Mouse (Mus musculus) yolk sac, embryonic 10.5 days (tissue): Measurements from ENCODE around the gene Ncbp3.
A peak's percentile ranks its signal among the peaks of the same experiment; 100 is the strongest.

Experiments used
- DNase-seq: peaks from one replicate; pipeline ENCODE4 v3.0.0-alpha.2; 2017; ENCODE audit warnings: low spot score

Gene Ncbp3

DNA sequence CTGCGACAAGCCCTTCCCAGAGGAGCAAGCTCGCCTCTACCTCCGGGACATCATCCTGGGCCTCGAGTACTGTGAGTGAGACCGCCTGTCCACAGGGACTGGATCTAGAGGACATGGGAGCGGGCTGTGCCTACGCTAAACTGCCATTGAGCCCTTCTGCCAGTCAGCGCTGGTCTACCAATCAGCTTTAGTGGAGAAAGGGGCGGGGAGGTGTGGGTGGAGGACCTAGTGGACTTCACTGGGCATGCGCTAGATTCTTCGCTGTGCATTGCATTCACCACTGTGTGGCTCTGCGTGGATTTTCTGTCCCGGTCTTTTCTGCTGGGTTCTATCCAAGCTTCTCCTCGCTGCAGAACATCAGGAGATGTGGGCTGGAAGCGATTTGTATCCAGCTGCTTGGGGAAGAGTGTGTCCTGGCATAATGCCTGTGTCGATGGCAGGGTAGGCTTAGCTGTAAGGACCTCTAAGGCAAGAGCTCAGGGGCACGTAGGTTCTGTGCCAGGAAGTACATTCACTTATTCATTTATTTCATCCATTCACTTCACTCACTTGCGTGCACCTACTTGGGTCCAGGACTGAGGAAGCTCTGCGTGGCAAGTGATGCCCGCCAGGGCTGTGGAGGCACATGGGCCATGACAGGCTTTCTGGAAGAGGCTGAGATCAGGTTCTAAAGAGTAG, 16.6 kb upstream of the Ncbp3 start:
- peak; percentile 82 for DNase-seq

DNA sequence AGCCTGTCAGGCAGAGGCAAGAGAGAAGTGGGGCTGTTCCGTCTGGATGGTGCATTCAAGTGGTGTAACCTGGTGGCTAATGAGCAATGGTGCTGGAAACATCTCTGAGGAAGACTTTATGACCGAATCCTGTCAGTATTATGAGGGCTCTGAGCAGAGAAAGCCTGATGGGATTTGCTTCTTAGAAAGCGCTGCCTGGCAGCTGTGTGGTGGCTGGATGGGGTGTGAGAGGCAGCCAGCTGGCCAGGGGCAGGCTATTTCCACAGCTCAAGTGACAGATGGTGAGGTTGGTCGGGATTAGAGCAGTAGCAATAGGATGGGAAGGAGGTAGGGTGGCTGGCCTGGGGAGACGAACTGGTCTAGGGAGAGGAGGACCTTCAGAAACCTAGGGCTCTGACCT, 16.0 kb upstream of the Ncbp3 start:
- DNase-seq: no peak

DNA sequence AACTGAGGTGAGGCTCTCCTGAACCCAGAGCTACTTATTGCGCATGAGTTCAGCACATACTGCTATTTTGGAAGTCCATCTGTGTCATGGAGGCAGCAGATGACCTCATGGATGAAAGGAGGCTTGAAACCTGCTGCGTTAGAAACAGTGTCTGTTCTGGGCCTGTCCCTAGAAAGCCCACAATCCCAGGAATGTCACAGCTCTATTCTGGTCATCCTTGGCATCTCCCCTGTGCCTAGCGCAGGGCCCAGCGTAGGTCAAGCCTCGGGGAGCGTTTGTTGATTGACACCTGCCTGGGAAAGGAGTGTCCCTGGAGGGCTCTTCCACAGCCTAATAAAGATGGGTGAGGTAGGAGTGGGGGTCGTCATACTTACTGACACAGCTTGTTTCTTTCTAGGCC, 11.5 kb upstream of the Ncbp3 start:
- no peak for DNase-seq

DNA sequence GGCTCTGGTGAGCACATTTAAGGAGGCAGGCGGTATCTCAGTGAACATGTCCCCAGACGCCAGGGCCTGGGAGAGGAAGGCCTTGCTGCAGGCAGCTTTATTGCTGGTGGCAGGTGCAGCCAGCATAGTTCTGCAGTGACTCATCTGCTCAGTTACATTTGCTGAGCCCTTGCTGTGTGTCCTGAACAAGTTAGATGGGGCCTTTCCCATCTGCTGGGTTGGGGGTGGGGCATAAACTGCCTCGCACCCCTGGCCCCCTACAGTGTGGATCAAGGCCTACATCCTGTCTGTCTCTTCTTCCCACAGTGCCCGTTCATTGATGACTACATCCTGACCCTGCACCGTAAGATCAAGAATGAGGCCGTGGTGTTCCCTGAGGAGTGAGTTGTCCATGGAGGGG, 10.7 kb upstream of the Ncbp3 start:
- no peak for DNase-seq

DNA sequence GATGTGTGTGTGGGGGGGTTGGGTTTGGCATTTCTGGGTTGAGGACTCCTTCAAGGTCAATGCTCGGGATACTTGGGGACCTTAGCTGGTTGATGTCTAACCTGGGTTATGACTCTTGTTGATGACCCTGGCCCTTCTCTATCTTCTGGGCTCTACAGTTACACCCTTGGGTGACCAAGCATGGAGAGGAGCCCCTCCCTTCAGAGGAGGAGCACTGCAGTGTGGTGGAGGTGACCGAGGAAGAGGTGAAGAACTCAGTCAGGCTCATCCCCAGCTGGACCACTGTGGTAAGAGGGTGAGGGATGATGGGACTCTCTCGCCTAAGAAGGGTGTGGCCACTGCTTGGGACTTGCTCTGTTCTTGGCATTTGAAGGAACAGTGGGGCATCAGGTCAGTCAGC, 9.9 kb upstream of the Ncbp3 start:
- no peak for DNase-seq

DNA sequence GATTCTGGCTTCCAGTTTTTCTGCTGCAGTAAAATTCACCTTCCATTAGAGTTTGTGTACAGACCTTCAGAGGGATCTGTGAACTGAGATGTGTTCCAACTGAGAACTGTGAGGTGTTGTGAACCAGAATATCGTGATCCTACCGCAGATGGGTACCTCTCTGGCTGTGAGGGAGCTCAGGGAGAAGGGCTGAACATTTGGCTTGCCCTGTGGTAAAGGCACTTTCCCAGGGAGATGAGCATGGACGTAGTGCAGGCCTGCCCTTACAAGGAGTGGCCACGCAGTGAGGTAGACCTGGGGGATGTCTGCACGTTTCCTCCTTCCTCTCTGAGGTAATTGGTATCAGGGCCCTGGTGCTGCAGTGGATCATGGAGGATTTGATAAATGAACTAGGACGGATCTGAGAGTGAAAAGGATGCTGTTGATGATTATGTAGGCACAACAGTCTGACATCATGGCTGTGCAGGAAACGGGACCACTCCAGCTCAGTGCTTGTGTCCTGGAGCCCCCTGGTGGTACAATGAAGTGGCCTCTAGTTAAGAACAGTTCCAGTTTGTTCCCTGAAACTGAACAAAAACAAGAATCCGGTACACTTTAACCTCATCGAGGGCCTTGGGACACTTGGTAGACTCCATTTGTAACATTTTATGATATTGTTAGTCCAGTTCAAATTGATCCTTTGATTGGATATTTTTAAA, 8.3 kb upstream of the Ncbp3 start:
- DNase-seq: no peak

DNA sequence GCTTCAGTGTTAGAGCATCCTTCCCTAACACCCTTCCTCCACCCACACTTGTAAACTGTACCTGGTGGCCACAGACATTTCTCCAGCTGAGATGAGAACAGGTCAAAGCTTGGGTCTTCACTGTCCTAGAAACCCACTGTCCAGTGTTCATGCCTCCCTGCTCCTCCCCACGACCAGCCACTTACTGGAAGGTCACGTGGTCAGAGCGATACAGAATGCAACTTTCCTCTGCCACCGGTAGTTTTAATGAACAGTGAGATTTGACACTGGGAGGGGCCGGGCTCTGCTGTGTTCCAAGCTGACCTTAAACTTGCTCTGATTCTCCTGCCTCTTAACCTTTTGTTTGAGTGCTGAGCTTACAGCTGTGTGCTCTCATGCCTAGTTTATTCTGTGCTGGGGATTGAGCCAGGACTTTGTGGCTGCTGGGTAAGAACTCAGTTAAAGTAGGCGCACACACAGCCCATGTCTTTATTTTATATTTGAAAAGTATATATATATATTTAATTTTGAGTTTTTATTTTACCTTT, 3.3 kb upstream of the Ncbp3 start:
- no peak for DNase-seq

DNA sequence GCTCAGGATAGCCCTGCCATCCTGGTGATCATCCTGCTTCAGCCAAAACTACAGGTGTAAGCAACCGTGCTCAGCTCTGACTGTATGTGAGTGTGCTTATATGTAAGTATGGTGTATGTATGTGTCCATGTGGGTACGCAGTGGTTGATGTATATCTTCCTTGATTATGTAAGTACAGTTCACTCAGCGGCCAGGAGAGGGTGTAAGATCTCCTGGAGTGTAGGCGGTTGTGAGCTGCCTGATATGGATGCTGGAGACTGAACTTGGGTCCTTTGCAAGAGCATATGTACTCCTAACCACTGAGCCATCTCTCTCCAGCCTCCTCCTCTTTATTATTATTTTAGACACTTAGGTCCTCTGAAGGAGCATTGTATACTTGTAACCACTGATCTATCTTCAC, 2.8 kb upstream of the Ncbp3 start:
- no peak for DNase-seq

DNA sequence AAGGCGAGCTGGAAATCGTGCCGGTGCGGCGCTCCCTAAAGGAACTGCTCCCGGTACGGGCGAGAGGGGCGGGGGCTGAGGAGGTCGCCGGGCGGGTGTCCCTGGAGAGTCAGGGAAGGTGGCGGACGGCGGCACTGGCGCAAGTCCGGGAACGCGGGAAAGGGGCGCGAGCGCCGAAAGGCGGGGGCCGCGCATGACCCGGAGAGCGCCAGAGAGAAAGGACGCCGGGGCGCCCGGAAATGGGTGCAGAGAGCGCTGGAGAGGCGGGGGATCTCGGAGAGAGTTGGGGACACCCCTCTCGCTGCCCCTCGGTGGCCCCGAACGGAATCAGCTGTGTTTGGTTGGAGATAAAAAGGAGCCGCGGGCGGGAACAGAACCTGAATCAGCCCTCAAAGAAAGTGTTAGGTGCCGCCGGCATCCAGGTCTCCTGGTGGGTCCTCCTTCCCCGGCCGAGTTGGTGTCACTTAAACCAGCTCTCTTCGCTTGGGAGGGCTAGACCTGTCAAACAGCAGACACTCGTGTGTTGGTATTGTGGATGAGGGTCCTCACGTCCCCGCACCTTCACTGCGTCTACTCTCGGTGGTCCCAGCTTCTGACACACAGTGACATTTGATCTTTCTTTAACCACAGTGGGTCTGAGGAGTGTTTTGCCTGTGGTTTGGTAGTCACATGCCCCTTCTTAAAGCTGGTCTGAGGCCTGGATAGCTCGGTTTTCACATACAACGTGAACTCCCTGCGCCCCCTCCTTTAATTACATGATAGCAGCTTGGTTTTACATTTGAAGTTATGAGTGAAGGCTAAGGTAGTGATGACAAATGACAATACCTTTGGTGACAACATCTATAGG, 670 bp downstream of the Ncbp3 start:
- no peak for DNase-seq

DNA sequence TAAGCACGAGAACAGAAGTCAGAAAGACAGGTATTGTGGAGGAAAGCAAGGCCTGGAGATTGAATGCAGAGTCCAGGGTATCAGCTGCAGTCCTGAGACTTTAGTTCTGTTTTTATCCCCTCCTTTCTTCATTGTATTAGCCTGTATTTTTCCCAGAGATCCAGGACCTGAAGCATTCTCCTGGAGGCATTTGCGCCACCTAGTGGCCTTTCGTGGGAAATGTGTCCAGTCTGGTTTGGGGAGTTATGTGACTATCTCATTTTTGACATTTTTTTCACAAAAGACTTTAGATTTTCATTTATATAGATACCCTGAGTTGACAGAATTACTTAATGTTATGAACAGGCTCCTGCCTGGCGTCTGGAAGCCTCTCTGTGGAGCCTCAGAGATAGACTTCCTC, 1.8 kb downstream of the Ncbp3 start:
- peak; percentile 54 for DNase-seq

DNA sequence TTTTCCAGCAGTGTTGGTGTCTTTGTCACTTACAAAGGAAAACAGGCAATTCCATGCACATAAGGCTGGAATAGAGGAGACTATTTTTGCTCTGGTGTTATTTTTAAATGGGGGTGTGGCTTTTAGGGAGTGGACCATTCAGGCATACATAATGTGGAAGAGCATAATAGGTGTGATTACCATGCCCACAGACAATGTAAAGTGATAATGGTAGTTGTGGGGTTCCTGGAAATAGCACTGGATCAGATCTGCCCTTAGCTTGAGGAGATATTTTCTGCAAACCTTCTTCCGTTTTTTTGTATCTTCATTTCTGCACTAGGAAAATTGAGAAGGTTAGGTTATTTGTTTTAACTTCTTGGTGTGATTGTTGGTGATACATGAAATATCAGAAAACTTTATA, 5.2 kb downstream of the Ncbp3 start:
- no peak for DNase-seq

DNA sequence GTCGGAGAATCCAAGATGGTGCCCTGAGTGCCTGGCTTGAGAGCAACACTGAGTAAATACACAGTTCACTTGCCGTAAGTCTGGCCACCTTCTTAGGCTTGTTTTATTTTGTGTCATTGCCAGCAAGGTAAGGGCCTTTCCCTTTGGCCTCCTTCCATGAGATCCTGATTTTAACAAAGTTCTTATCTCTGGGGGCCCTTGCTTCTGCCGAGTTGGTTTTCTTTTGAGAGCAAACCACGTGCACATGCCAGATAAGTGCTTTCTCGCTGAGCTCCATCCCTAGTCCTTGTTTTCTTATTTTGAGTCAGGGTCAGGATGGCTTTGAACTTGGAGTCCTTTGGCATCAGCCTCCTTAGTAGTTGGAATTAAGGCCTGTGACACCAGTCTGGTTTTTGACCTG, 10.1 kb downstream of the Ncbp3 start:
- no peak for DNase-seq

DNA sequence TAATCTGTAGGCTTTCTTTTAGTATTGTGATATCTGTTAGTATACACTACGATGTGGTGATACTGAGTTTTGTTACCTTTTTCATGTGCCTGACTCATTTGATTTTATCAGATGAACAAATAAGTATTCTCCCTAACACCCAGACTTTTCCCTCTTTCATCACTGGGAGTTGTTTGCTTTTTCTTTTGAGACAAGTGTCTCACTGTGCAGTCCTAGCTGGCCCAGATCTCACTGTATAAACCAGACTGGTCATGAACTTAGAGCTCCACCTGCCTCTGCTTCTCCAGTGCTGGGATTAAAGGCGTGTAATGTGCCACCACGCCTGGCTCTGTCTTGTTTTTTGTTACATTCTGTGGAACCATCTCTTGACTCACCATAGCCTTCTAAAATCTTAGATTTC, 12.0 kb downstream of the Ncbp3 start:
- DNase-seq: no peak

DNA sequence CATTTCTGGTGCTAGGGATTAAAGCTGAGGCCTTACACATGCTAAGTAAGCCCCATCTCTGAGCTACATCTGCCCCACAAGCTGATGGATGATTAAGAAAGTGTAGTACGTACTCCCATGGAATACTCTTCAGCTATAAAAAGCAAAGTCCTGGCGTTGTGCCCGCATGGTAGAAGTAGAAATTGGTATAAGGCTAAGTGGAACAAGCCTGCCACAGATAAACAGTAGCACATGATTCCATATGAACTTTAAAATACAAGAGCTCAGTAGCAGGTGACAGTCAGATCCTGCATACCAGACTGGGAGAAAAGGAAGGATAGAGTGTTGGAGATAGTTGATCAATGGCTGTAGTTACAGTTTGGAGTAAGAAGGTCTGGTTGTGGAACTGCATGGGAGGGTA, 13.8 kb downstream of the Ncbp3 start:
- DNase-seq: no peak

DNA sequence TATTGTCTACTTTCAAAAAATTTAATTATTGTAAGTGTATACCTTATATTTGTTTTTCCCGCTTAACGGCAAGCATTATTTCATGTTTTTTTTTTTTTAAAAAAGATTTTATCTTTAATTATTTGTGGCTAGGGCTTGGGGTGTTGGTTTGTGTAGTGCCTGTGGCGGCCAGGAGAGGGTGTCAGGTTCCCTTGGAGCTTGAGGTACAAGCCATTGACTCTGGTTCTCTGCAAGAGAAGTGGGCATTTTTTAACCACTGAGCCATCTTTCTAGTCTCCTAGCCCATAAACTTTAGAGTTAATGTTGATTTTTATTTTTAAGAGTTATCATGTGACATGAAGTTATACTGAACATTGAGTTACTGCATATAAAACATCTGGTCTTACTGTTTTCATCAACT, 24.3 kb downstream of the Ncbp3 start:
- no peak for DNase-seq

DNA sequence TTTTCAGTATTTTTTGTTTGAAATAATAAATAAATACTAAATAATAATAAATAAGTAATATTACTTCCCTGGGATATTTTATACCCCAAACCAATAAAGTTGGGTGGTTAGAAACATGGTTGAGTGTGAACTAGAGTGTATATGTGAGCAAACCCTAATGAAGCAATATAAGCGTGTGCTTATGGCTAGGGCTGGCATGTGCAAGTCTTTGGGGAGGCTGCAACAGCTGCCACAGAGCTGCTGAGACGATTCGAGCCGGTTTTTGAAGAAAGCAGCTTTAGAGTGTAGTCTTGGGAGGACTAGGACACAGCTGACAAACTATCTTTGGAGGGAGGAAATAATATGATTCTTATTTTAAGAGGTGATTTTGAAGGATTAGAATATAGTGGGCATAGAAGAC, 28.7 kb downstream of the Ncbp3 start:
- no peak for DNase-seq

DNA sequence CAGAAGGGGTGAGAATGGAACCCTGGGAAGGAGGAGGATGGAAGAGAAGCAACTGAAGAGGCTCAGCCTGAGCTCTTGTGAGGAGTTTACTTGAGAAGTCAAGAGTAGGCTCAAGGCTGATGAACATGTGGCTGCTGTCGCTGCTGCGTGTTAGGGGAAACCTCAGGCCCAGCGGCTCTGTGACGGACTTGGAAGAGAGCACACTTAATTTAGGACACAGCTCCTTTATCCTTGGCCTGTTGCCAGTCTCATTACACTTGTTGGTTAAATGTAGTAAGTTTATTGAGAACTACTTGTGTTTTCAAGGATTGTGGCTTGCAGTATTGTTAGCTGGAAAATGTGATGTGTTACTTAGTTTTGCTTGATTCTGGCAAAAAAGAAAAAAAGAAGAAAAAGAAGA, 29.1 kb downstream of the Ncbp3 start:
- DNase-seq: no peak

DNA sequence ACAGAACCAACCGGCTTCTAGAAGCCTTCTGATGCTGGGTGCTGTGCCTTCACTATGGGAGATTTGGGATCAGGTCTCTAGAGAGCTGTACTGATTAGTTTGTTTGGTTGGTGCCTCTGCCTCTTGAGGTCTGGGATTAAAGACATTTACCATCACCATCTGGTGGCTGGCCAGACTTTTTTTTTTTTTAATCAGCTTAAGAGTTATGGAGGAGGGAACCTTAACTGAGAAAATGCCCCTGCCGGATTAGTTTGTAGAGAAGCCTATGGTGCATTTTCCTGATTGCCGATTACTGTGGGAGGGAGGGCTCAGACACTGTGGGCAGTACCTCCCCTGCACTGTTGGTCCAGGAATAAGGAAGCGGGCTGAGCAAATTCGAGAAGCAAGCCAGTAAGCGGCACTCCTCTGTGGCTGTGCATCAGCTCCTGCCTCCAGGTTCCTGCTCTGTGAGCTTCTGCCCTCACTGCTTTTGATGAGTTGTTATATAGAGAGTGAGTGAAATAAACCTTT, 29.7 kb downstream of the Ncbp3 start:
- no peak for DNase-seq

DNA sequence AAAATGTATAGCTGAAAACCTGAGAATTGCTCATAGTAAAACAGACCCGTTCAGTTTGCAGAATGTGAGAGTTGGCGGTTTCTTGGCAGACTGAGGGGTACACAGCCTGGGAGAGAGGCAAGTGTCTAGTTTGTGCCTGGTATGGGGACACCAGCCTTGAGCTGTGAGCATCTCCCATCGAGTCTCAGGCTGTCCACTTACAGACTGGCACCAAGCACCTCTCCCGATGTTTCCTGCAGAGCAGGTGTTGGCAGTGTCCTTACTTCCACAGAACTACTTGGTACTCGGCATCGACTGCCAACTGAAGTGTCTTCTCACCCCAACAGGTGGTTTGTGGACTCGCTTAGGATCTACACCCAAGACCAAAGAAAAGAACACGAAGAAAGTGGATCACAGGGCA, 31.0 kb downstream of the Ncbp3 start:
- DNase-seq: no peak

DNA sequence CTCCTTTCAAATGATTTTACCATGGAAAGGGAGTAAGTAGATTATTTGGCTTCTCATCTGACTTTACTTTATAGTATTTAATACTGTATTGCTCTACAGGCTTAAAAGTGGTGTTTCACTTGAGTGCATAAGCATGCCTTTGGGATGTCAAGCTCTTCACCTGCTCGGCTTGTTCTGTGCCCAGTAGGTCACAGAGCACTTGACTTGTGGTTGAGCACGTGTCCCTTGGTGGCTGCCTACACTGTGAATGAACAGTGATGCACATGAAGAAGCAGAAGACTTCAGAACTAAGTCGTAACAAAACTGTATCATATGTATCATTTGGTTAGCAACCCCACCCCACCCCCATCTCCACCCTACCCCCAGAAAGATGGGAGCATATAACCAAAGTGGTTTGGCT, 32.7 kb downstream of the Ncbp3 start:
- no peak for DNase-seq

DNA sequence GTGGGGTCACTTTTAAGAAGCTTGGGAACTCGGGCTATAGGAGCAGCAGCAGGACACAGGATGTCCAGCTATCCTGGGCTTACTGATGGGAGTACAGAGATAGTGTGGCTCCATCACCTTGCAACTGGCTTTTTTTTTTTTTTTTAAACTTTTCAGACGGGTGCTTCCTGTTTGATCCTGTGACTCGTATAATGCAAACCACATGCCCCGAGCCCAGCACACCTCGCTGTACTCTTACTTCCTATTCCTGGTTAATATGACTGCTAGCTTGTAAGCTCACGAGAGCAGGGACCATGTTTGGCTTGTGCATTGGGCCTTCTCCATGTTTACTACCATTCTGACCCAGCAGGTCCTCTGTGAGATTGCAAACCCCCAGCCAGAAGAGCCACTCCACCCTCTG, 36.7 kb downstream of the Ncbp3 start:
- DNase-seq: no peak

DNA sequence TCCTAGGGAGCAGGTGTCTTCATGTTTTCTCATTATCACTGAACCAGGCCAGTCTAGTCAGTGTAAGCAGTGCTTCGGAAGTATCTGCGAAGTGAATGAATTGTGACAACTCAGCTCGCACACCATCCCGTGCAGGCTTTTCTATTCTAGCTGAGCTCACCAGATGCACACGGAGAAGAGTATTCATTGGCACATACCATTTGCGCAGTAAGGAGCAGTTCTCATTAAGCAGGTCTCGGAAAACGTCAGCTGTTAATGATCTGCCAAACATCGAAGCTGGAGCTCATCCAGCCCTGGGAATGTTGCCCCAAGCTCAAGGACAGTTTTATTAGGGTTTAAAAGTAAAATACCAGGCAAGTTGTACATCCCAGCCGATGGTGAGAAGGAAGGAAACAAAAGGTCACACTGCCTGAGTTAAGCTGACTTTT, 37.2 kb downstream of the Ncbp3 start:
- DNase-seq: peak; percentile 81

DNA sequence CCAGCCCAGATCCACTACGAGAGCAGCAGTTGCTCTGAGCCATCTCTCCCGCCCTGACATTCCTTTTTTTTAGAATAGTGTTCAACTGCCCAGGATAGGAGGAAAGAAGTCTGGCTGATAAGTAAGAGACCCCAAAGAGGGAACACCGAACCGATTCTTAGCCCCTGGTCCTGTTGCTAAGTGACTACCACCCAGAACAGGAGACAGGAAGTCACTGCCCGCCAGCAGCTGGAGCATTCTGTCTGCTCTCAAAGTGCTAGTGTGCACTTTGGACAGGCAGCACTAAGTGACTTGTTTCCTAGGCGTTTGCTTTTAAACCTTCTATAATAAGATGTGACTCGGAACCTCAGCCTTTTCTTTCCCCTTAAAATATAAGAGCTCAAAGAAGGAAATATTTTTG, 37.8 kb downstream of the Ncbp3 start:
- DNase-seq: peak; percentile 28
